Mouse (Mus musculus) midbrain, postnatal 0 days (tissue): ENCODE results near the gene Fth1. TPM values are rescaled to one million over a fixed set of nuclear protein-coding genes. Genes with fewer than 3 reads are reported as not detected.

Experiments
- ATAC-seq: fragments of 200-750 bp; cut with Nextera tagmentation; 2 replicates; pipeline ENCODE4 v1.8.0; 2017; ENCODE audit warnings: moderate number of reproducible peaks, mild to moderate bottlenecking, moderate TSS enrichment, moderate library complexity; ENCODE audit not compliant: low FRiP score
- DNase-seq: peaks from one replicate; pipeline ENCODE4 v3.0.0-alpha.2; 2015; ENCODE audit warnings: low spot score
- H3K27ac ChIP-seq: fragments of 300-500 bp; sonication (generic); 2 replicates; pipeline ENCODE4 v1.5.1; 2014; ENCODE audit warnings: low read depth, mild to moderate bottlenecking, low read length, mixed read lengths
- H3K27me3 ChIP-seq: fragments of 300-500 bp; sonication (generic); 2 replicates; pipeline ENCODE4 v1.6.1; 2014; ENCODE audit warnings: low read length, control low read depth, mixed read lengths; ENCODE audit not compliant: insufficient read depth
- H3K36me3 ChIP-seq: fragments of 300-500 bp; sonication (generic); 2 replicates; pipeline ENCODE4 v1.6.1; 2014; ENCODE audit warnings: low read length, control low read depth, mixed read lengths; ENCODE audit not compliant: insufficient read depth
- H3K4me1 ChIP-seq: fragments of 300-500 bp; sonication (generic); 2 replicates; pipeline ENCODE4 v1.6.1; 2014; ENCODE audit warnings: mild to moderate bottlenecking, control low read depth, antibody characterized with exemption, low read length, mixed read lengths; ENCODE audit not compliant: insufficient read depth
- H3K4me2 ChIP-seq: fragments of 300-500 bp; sonication (generic); 2 replicates; pipeline ENCODE4 v1.6.1; 2014; ENCODE audit warnings: low read depth, mild to moderate bottlenecking, low read length, mixed read lengths; ENCODE audit not compliant: poor library complexity, severe bottlenecking
- H3K4me3 ChIP-seq: fragments of 300-500 bp; sonication (generic); 2 replicates; pipeline ENCODE4 v1.5.1; 2014; ENCODE audit warnings: low read depth, mild to moderate bottlenecking, low read length, moderate library complexity
- H3K9ac ChIP-seq: fragments of 300-500 bp; sonication (generic); replicated peaks from 2 replicates; pipeline ENCODE4 v1.6.1; 2014; ENCODE audit warnings: mild to moderate bottlenecking, low read length, moderate library complexity, mixed read lengths; ENCODE audit not compliant: poor library complexity, severe bottlenecking
- H3K9me3 ChIP-seq: fragments of 300-500 bp; sonication (generic); 2 replicates; pipeline ENCODE4 v1.6.1; 2016; ENCODE audit warnings: low read length, control low read depth
- CTCF ChIP-seq: IDR thresholded peaks from 2 replicates; pipeline ENCODE4 v1.5.1; 2016; ENCODE audit warnings: antibody characterized with exemption, mild to moderate bottlenecking
- WGBS: fragments of 180-500 bp; shearing (Covaris S2); extraction: QIAGEN DNeasy Blood & Tissue Kit; methylation state at CpG from one replicate; pipeline ENCODE4 v1.1.7; 2014; 5-methylcytosine and 5-hydroxymethylcytosine counted together
- polyA plus RNA-seq: library from polyadenylated mRNA; unstranded; fragments of >200 nt; fragmentation: Nextera tagmentation; extraction: Ambion mirVana; gene quantifications from 2 replicates; pipeline ENCODE4 v1.2.1, GENCODE M21; 2015
- total RNA-seq: library from RNA; depleted of rRNA; stranded (reverse); fragments of >200 nt; gene quantifications from 2 replicates; pipeline ENCODE4 v1.2.3, GENCODE M21; 2014

The Fth1 gene
- total and polyA plus RNA-seq, 2 experiments from 2014 or later = 436 to 2,585 TPM

- WGBS = 68% methylated on average over 4 of the region's 4 CpGs
- H3K9me3 ChIP-seq = no peaks in the 10 kb centered on the region
- ATAC-seq (peak; percentile 59; the same call in 1 of the 2 replicates), DNase-seq (peak; percentile 55)
- H3K4me2 ChIP-seq = no peak overlapping the region
- no peak for TF ChIP-seq CTCF
- H3K4me3 ChIP-seq = no peak overlapping the region
- H3K9ac ChIP-seq = no peak overlapping the region
- no peaks in the 10 kb centered on the region for H3K36me3 ChIP-seq
- H3K27ac ChIP-seq = no peak overlapping the region
- no peaks in the 10 kb centered on the region for H3K4me1 ChIP-seq
- no peaks in the 10 kb centered on the region for H3K27me3 ChIP-seq
These were observed 23.6 kb upstream of the Fth1 start for GRCm38 (mm10) chr19:9956624-9957388.

DNA sequence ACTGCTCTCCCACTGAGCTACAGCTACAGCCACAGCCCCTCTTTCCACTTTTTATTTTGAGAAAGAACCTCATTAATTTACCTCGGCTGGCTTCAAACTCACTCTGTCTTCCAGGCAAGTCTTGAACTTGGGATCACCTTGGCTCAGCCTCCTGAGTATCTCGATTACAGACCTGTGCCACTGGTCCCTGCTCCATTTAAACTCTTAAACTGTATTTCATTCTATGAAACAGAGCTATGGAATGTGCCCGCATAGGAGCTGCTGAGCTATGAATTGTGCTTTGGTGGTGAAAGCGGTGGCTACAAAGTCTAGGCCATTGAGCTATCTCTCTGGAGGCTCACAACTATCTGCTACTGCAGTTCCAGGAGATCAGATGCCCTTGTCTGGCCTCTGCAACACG, 22.4 kb upstream of the Fth1 start:
- Histone ChIP-seq H3K27me3 (no peaks in the 10 kb centered on the region), H3K4me3 (no peak overlapping the region), H3K27ac (no peak overlapping the region), H3K4me2 (no peak overlapping the region), H3K9ac (no peak overlapping the region), H3K9me3 (no peaks in the 10 kb centered on the region), H3K36me3 (no peaks in the 10 kb centered on the region), H3K4me1 (no peaks in the 10 kb centered on the region)
- ATAC-seq (no peak), DNase-seq (no peak)
- no peak for TF ChIP-seq CTCF
- 87% methylated on average over 5 of the region's 5 CpGs for WGBS

DNA sequence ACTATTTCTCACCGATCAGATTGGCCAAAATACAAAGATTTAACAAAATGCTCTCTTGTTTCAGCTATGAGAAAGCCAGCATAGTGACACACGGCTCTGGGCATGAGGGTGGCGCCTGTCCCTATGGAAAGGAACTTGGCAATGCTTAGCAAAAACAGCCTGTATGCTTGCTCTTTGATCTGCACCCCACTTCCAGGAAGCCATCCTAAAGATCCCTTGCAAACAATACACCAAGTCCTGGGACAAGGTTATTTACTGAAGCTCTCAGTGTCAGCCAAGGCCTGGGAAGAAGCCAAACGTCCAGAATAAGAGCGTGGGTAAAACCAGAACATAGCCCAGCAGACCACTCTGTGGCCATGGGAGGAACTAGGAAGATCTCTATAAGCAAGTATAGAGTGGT, 19.6 kb upstream of the Fth1 start:
- no peak overlapping the region for H3K4me2 ChIP-seq
- 76% methylated on average over 5 of the region's 5 CpGs for WGBS
- H3K27me3 ChIP-seq = no peaks in the 10 kb centered on the region
- H3K9me3 ChIP-seq = no peaks in the 10 kb centered on the region
- DNase-seq = peak; percentile 30
- no peak for ATAC-seq
- no peaks in the 10 kb centered on the region for H3K4me1 ChIP-seq
- H3K36me3 ChIP-seq = no peaks in the 10 kb centered on the region
- no peak overlapping the region for H3K4me3 ChIP-seq
- H3K9ac ChIP-seq = no peak overlapping the region
- H3K27ac ChIP-seq = no peak overlapping the region
- no peak for TF ChIP-seq CTCF

DNA sequence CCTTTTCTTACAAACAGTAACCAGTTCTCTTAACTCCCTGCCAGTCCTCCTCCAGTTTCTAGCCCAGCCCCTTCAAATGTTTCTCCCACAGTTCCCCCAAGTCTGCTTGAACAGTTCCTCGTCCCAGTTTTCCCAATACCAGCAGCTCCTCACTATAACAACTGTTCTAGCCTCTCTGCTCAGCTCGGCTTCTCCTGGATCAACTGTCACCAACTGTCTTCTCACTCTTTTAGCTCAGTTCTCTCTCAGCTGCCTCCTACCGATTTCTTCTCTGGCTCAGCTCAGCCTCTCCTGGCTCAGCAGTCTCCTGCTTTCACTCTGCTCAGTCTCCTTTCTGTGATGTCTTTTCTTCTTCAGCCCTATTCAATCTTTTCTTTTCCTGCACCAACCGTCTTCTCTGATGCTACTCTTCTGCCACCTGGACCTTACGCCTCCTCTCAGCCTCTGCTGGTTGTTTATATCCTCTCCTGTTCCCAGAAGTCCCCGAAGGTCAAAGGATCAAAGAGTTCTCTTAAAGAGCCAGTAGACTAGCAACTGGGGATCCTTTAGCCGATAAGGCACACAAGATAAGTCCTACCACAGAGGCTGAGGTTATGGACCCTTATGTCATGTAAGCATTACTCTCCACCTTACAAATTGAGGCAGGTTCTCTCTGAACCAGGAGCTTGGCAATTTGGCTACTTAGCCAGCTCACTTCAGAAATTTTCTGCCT, 16.0 kb upstream of the Fth1 start:
- Histone ChIP-seq H3K9me3 (no peaks in the 10 kb centered on the region), H3K4me3 (no peak overlapping the region), H3K27ac (no peak overlapping the region), H3K4me1 (no peaks in the 10 kb centered on the region), H3K9ac (no peak overlapping the region), H3K36me3 (no peaks in the 10 kb centered on the region), H3K27me3 (no peaks in the 10 kb centered on the region), H3K4me2 (no peak overlapping the region)
- 36% methylated on average over 7 of the region's 7 CpGs for WGBS
- ATAC-seq = no peak
- no peak for TF ChIP-seq CTCF
- DNase-seq = no peak

GRCm38 (mm10) chr19:9966096-9966867, 14.1 kb upstream of the Fth1 start:
- ATAC-seq = no peak

More at GRCm38 (mm10) chr19:9966096-9966867, 14.1 kb upstream of the Fth1 start:
- Histone ChIP-seq H3K4me3 (no peak overlapping the region), H3K36me3 (no peaks in the 10 kb centered on the region), H3K9me3 (no peaks in the 10 kb centered on the region), H3K9ac (no peak overlapping the region), H3K27ac (no peak overlapping the region), H3K27me3 (no peaks in the 10 kb centered on the region), H3K4me2 (no peak overlapping the region), H3K4me1 (no peaks in the 10 kb centered on the region)
- TF ChIP-seq CTCF = no peak
- DNase-seq = no peak
- WGBS = 65% methylated on average over 2 of the region's 2 CpGs
